Mouse (Mus musculus) left cerebral cortex, adult 9 months (tissue): ENCODE results near the gene Col4a3.

Experiments
- DNase-seq, 2 experiments: peaks; one replicate each; pipeline ENCODE4 v3.0.0; 2022; ENCODE audit warnings: low spot score in 2 of 2

Col4a3 gene

DNA sequence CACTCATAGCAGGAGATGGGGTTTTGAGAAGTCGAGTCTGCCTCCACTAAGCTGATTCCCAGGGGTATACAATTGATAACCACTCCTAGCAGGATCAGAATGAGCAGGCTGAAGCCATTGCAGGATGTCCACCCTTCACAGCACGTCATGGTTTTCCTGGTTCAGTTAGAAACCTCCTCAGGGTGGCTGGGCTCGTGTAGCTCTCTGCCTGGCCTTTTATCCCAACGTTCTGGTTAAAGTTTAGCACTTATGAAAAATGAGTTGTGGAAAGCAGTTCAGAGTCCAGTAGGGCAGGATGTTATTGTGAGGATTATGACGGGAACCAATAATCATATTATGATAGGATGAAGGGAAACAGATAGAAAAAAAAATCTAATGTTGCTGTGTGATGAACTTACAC lies 181.5 kb downstream of the Col4a3 start, which contains the start of gene Tm4sf20:
Tm4sf20 (minus strand) TSS at position 193 of the 400 bp plus-strand sequence.
- no peak for DNase-seq

DNA sequence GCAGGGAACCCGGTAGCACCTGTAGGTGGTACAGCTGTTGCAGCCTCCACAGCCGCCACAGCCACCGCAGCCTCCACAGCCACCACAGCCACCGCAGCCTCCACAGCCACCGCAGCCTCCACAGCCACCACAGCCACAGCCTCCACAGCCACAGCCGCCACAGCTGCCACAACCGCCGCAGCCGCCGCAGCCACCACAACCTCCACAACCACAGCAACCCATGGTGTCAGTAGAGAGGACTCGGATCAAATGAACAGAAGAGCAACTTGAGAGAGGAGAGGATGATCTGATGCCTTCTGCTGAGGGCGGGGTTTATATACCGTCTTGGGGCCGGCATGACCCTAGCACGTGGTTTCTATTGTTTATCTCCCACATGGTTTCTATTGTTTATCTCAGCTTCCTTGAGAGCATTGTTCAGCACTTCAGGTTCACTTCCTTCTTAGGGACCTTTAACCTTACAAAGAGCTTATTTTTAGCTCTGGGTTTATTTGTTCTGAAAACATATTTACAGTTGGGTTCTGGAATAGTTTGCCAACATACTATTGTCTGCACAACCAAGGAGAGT lies 184.4 kb downstream of the Col4a3 start, which contains the start of gene Gm47791:
Gm47791 (minus strand) TSS at position 222 of the 565 bp plus-strand sequence.
- DNase-seq, result no peak
